Mouse (Mus musculus) embryonic facial prominence, embryonic 10.5 days (tissue): ENCODE measurements around the gene Magea10. TPM values are rescaled to one million over a fixed set of nuclear protein-coding genes. Genes with fewer than 3 reads are reported as not detected.

Experiments
- DNase-seq: peaks from one replicate; pipeline ENCODE4 v3.0.0-alpha.2; 2017; ENCODE audit warnings: low spot score
- H3K27ac ChIP-seq: fragments of 300-500 bp; sonication (generic); replicated peaks from 2 replicates; pipeline ENCODE4 v1.5.1; 2016; ENCODE audit warnings: mild to moderate bottlenecking
- H3K27me3 ChIP-seq: fragments of 300-500 bp; sonication (generic); replicated peaks from 2 replicates; pipeline ENCODE4 v1.6.1; 2016; ENCODE audit warnings: low read depth, mild to moderate bottlenecking; ENCODE audit not compliant: poor library complexity, severe bottlenecking
- H3K36me3 ChIP-seq: fragments of 300-500 bp; sonication (generic); replicated peaks from 2 replicates; pipeline ENCODE4 v1.6.1; 2016; ENCODE audit warnings: mild to moderate bottlenecking, moderate library complexity
- H3K4me1 ChIP-seq: fragments of 300-500 bp; sonication (generic); 2 replicates; pipeline ENCODE4 v1.6.1; 2016
- H3K4me3 ChIP-seq: fragments of 300-500 bp; sonication (generic); 2 replicates; pipeline ENCODE4 v1.5.1; 2016; ENCODE audit warnings: mild to moderate bottlenecking, moderate library complexity
- H3K9me3 ChIP-seq: fragments of 300-500 bp; sonication (generic); 2 replicates; pipeline ENCODE4 v1.6.1; 2016; ENCODE audit warnings: mild to moderate bottlenecking
- WGBS: fragments of 180-500 bp; shearing (Covaris S2); methylation state at CpG from one replicate; pipeline ENCODE4 v1.1.7; 2016; 5-methylcytosine and 5-hydroxymethylcytosine counted together
- polyA plus RNA-seq: library from polyadenylated mRNA; unstranded; fragments of >200 nt; fragmentation: Nextera tagmentation; extraction: Ambion mirVana; gene quantifications from 2 replicates; pipeline ENCODE4 v1.2.1, GENCODE M21; 2016

The Magea10 gene
- polyA plus RNA-seq: not detected in 2 replicates

GRCm38 (mm10) chrX:72386758-72387157 is at the start of gene Magea10:
Gene Magea10, minus strand, starts transcription at chrX:72386858.
- Histone ChIP-seq H3K9me3 (no peaks in the 10 kb centered on the region), H3K4me1 (no peaks in the 10 kb centered on the region), H3K36me3 (no peaks in the 10 kb centered on the region), H3K4me3 (no peak within 1 kb of the TSS), H3K27ac (no peak within 1 kb of the TSS), H3K27me3 (no peaks in the 10 kb centered on the region)
- no peak for DNase-seq
- WGBS: 92% methylated on average over 6 of the region's 6 CpGs

DNA sequence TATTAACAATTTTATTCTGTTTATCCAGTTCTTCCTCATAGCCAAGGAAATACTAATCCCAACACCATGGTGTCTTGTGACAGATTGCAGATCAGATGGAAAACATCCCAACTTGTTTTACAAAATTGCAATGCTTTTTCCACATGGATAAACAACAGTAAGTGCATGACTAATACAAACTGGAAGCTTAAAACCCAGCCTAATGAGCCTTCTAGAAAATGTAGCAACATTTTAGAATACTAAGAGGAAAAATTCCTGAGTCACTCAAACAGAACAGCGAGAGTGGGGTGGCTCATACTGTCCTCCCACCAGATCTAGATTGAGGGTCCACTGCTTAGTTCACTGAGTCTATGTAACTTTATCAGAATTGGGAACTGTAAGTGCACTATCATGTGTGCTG is 4.7 kb downstream of the Magea10 start:
- no peaks in the 10 kb centered on the region for H3K36me3 ChIP-seq
- no peaks in the 10 kb centered on the region for H3K9me3 ChIP-seq
- 71% methylated on average over 1 of the region's 1 CpGs for WGBS
- no peak for DNase-seq
- no peak overlapping the region for H3K27ac ChIP-seq
- H3K27me3 ChIP-seq: no peaks in the 10 kb centered on the region
- no peaks in the 10 kb centered on the region for H3K4me1 ChIP-seq
- no peak overlapping the region for H3K4me3 ChIP-seq

Other genes with a start within 250 kb of the Magea10 start
- not detected in 2 replicates for gene Magea4, start 164.8 kb downstream of the Magea10 start, polyA plus RNA-seq
- gene Gabre, start 112.1 kb downstream of the Magea10 start, polyA plus RNA-seq: 1.5 and 2.3 TPM in 2 replicates